Mouse (Mus musculus): ENCODE measurements around the gene Bloc1s3. TPM values are rescaled to one million over a fixed set of nuclear protein-coding genes. Genes with fewer than 3 reads are reported as not detected.
A peak's percentile ranks its signal among the peaks of the same experiment; 100 is the strongest.

Gene Bloc1s3
- total RNA-seq (2021) = 1 to 10 TPM; 2.3 to 2.4 TPM

GRCm38 (mm10) chr7:19508150-19508923, at the start of gene Bloc1s3, which contains the start of gene Trappc6a:
TSS of gene Bloc1s3 (minus strand) at chr7:19508367.
TSS of gene Trappc6a (plus strand) at chr7:19508395.
- peak; percentile 88 for DNase-seq (ENCODE audit: low spot score)
- intact Hi-C loops (cut with DNase I) = loop anchor here (5.0 kb wide), 1 partner anchor 54 kb away; the partner anchor contains the start of gene Ppp1r37

DNA sequence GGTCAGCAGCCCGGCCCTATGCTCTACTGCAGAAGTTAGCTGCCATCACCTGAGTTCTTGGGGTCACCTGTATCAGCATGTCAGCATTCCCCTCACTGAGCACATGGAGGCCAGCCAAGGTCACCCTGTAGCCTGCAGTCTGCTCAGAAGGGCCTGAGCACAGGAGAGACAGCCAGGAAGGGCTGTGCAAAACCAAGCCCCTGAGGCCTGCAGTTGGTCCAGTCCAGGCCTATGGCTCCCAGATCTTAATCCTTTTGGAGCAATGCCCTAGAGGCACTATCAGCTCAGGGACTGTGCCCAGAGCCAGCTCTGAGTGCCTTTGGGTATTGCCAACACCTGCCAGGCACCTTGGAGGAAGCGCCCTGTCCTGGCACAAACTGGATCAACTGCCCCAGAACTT, 48.9 kb upstream of the Bloc1s3 start:
- no peak for DNase-seq (ENCODE audit: low spot score)
- intact Hi-C loops (cut with DNase I) = no loop called here

DNA sequence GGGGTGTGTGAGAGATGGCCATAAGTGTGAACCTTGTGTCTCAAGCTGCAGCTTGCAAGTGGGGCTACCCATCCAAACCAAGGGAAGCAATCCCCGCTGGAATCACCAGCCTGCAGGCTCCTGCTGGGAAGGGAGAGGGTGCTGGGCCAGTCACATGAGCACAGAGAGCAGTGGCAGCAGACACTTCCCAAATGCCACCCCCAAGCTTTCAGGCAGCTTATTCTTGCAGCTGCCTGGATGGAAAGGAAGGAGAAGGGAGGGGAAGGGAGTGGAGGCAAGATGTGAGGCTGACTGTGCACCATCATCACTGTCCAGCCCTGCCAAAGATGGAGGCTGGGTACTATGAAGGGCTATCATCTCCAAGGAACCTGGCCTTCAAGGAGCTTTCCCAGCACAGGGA, 46.0 kb upstream of the Bloc1s3 start:
- intact Hi-C loops (cut with DNase I) = no loop called here
- no peak for DNase-seq (ENCODE audit: low spot score)

- DNase-seq (ENCODE audit: low spot score) = no peak
- intact Hi-C loops (cut with DNase I) = no loop called here
Observed at GRCm38 (mm10) chr7:19552443-19552842, 44.3 kb upstream of the Bloc1s3 start.

DNA sequence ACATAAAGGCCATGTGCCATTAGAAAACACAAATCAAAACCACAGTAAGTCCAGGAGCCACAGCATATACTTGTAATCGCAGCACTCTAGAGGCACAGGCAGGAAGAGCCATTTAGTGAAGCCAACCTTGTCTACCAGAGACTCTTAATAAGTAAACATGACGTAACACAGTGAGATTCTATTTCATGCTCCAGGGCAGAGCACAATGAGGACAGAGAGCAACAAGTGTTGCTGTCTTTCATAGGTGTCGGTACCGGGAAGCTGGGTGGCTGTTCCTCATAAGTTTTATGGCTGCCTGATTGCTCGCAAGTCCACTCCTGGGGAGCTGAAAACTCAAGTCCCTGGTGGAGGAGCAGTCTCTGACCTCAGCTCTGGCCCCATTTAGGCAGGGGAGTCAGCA, 43.5 kb upstream of the Bloc1s3 start:
- no peak for DNase-seq (ENCODE audit: low spot score)
- intact Hi-C loops (cut with DNase I) = no loop called here

GRCm38 (mm10) chr7:19549394-19549793, 41.2 kb upstream of the Bloc1s3 start:
- no peak for DNase-seq (ENCODE audit: low spot score)
- intact Hi-C loops (cut with DNase I) = no loop called here

DNA sequence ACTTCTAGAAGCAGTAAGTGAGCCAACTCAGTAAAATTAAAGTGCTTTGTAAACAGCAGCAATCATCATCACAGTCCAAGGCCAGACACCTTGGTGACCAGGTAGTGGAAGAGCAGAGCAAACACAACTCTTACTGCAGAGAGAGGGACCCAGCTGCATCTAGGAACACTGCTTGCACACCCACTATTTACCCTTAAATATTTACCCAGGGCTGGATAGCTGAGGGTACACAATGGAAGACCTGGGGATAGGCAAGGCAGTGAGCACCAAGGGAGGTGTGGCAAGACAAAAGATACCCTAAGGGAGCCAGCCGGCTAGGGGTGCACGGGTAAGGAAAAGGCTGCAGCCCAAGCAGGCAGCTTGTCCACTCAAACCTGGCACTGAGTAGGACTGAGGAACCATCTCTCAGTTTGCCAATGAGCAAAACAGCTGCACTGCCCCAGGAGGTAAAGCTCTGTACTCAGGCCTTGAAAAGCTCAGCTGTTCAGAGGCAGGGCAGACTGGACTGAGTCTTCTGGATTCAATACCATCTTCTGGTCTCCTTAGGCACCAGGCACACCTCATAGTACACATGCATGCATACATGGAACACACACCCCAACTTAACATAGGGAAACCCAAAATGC, 39.3 kb upstream of the Bloc1s3 start:
- intact Hi-C loops (cut with DNase I) = no loop called here
- no peak for DNase-seq (ENCODE audit: low spot score)

DNA sequence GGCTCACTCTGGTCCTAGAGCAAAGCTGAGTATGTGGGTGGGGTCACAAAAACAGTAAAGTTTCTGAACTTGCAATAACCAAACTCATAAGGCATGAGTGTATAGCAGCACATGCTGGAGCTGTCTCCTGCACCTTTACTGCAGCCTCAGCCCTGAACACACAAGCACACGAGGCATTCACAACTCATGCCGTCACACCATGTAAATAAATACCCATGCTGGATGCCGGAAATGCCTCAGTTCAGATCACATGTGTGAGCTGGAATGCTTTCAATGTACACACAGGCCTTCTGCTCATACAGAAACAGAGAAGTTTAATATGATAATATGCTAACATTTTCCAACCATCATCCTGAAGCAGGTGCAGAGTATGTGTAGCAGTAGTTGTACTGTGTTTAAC, 37.8 kb upstream of the Bloc1s3 start:
- no peak for DNase-seq (ENCODE audit: low spot score)

GRCm38 (mm10) chr7:19543584-19543983, 35.4 kb upstream of the Bloc1s3 start:
- no peak for DNase-seq (ENCODE audit: low spot score)
- intact Hi-C loops (cut with DNase I) = no loop called here

More for the DNA sequence above, 37.8 kb upstream of the Bloc1s3 start:
- intact Hi-C loops (cut with DNase I) = no loop called here

GRCm38 (mm10) chr7:19542155-19542691, 34.1 kb upstream of the Bloc1s3 start:
- intact Hi-C loops (cut with DNase I) = no loop called here
- DNase-seq (ENCODE audit: low spot score) = no peak

- intact Hi-C loops (cut with DNase I) = no loop called here
- DNase-seq (ENCODE audit: low spot score) = no peak
Observed at GRCm38 (mm10) chr7:19541681-19542154, 33.6 kb upstream of the Bloc1s3 start.

GRCm38 (mm10) chr7:19540771-19541566, 32.8 kb upstream of the Bloc1s3 start:
- no peak for DNase-seq (ENCODE audit: low spot score)
- intact Hi-C loops (cut with DNase I) = no loop called here

DNA sequence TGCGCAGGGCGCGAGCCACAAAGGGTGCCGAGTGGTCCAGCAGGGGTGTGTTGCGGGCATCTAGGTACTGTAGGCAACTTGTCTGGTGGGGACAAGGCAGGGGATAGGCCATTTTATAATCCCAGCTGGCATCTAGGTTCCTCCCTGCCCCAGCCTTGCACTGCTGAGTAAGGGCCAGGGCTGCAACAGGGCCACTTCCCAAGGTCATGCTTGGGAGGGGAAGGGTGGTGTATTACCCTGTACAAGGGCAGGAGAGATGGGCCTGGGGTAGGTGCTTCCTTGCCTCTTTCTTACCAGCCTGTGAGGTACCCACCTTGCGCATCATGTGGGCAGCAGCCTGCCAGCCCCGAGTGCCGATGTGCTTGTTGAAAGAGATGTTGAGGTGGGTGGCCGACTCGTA, 26.5 kb upstream of the Bloc1s3 start:
- intact Hi-C loops (cut with DNase I) = no loop called here
- no peak for DNase-seq (ENCODE audit: low spot score)

GRCm38 (mm10) chr7:19532240-19532639, 24.1 kb upstream of the Bloc1s3 start:
- no peak for DNase-seq (ENCODE audit: low spot score)
- intact Hi-C loops (cut with DNase I) = no loop called here

GRCm38 (mm10) chr7:19531077-19531476, 22.9 kb upstream of the Bloc1s3 start:
- no peak for DNase-seq (ENCODE audit: low spot score)
- intact Hi-C loops (cut with DNase I) = no loop called here

GRCm38 (mm10) chr7:19525105-19525481, 16.9 kb upstream of the Bloc1s3 start:
- intact Hi-C loops (cut with DNase I) = no loop called here

GRCm38 (mm10) chr7:19524420-19525104, 16.4 kb upstream of the Bloc1s3 start:
- DNase-seq (ENCODE audit: low spot score) = no peak
- intact Hi-C loops (cut with DNase I) = no loop called here

More at GRCm38 (mm10) chr7:19525105-19525481, 16.9 kb upstream of the Bloc1s3 start:
- DNase-seq (ENCODE audit: low spot score) = no peak

DNA sequence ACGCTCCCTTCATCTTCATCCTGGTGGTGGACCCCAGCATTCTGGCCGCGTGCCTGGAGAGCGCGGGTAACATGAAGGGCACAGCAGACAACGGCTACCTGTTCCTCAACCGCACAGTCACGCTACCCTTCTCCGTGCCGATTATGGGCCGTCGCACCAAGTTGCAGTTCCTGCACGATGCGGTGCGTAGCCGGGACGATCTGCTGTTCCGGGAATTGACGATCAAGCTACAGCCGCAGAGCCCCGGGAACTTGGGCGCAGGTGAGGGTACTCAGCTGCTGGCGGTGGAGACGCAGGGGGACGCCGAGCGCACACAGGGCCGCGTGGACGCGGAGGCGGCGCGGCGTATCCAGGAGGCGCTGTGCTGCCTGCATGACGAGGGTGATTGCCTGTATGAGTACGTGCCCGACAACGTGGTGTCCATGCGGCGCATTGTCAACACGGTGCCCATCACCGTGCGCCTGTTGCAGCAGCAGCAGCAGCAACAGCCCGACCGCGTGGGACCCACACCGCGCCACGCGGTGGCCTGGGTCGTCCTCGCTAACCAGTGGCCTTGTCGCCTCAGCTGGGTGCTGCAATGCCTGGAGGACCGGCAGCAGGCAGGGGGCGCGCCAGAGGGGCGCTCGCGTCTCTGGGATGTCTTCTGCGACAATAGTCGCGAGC, 15.7 kb upstream of the Bloc1s3 start:
- no peak for DNase-seq (ENCODE audit: low spot score)
- intact Hi-C loops (cut with DNase I) = no loop called here
